Mouse (Mus musculus): ENCODE data around the gene Pigl. TPM values are rescaled to one million over a fixed set of nuclear protein-coding genes. Genes with fewer than 3 reads are reported as not detected.

Gene Pigl
- total RNA-seq, 2 experiments from 2014 or later = 5.5 to 6.4 TPM

DNA sequence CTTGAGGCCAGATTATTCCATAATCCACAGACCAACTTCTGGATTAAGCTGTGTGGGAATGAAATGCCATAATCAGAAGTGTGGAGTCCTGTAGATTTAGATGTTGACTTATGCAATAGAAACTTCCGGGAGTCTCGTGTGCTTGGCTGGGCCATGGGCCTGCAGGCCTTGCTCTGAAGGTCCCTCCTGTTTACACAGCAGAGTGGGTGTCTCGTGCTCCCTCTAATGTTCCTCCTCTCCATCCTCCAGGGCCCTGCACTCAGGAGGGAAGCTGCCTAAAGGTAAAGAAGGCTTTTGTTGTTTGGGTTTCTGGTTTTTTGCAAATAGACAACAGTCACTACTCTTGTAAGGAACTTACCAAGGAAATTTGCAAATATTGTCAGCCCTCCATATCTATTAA, 51.3 kb downstream of the Pigl start:
- no peak for DNase-seq (ENCODE audit: low spot score in 2 of 2)
- intact Hi-C loops (cut with DNase I) = no loop called here

DNA sequence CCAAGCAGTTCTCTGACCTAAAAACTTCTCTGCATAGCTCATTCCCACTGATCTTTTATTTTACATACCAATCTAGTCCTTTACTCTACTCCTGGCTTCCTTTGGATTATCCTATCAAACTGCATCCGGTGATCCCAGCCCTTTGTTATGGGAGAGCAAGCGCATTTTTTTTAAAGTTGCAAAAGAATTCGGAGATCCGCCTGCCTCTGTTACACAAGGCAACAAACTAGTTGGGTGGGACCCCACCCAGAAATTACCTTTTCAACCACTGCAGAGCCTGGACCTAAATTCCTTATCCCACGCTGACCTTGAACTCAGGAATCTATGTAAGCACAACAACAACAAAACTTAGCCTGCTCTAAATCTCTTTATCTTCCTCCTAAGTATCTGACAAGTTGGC, 52.7 kb downstream of the Pigl start:
- intact Hi-C loops (cut with DNase I) = no loop called here
- no peak for DNase-seq (ENCODE audit: low spot score in 2 of 2)

DNA sequence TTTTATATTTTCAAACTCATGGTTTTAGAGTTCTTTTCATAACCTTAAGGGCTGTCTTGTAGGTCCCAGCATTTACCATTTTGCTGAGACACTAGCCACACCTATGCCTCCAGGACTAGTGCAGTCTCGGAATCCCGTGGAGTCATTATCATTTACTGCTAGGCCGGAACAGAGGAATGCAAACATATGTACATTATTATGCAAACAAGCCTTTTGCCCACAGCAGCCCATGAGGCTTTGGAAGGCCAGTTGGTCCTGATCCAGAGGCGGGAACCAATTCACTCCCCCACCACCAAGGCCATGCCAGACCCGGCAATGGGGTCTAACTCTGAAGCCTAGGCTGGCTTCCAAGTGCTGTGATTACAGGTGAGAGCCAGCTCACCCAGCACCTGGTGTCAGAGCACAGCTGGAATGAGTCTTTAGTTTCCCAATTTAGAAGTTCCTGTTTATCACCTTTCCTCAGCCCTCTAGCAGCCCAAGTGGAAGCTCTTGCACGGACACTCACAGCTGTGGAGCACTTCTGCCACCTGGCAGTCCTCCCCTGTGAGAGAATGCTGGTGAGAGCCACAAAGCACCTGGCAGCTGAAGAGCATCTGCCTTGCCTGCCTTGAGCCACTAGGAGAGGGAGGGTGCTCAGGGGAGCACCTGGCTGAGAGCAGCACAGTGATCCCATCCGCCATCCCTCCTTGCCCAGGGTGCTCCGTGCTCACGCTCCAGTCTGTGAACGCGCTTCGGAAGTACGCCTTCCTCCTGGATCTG, 53.4 kb downstream of the Pigl start:
- intact Hi-C loops (cut with DNase I) = no loop called here
- DNase-seq (ENCODE audit: low spot score in 2 of 2) = no peak

DNA sequence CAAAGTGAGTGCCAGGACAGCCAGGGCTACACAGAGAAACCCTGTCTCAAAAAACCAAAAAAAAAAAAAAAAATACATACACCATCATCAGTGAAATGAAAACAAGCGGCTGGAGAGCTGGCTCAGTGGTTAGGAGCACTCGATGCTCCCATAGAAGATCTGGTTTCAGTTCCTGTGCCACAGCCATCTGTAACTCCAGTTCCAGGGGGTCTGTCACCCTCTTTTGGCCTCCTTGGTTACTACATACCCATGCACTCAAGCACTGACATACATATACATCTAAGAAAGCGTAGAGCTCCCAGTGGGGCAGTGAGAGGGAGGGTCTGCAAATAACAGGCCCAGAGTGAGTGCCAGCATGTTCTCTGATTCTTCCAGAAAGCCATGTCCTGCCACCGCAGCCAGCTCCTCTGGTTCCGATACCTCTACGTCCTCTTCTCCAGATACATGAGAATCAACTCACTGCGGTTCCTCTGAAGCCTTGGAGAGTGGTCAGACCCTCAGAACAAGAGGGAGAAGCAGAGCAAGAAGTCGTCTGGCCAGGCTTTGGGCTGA, 54.3 kb downstream of the Pigl start:
- intact Hi-C loops (cut with DNase I) = no loop called here
- DNase-seq (ENCODE audit: low spot score in 2 of 2) = no peak

DNA sequence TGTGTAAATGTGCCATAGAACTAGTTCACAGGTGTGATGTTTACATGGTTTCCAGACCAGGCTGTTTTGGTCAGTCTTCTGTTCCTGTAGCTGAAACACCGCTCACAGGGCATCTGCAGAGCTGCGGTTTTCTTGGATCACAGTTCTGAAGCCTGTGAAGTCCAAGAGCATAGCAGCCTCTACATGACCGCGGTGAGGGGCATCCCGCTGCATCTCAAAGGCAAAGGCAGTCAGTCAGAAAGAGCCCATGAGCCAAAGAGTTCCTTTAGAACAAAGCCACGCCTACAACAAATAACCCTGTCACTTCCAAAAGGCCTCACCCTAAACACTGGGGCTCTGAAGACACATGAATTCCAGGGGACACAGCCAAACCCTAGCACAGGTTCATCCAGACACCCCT, 55.1 kb downstream of the Pigl start:
- intact Hi-C loops (cut with DNase I) = no loop called here
- DNase-seq (ENCODE audit: low spot score in 2 of 2) = no peak

DNA sequence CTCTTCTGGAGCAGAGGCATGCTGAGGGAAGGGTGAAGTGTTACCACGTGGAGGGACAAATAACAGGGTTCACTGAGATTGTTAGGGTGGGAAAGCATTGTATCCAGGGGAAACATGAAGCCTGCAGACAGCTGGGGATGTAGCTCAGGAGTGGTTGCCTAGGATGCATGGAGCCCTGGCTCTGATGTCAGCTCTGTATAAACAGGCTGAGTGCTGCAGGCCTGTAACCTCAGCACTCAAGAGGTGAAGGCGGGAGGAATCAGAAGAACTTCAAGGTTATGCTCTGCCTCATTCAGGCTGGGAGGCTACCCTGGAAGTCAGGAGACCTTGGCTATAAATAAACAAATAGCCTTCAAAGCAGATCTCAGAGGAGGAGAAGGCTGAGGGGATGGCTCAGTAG, 60.7 kb downstream of the Pigl start:
- DNase-seq (ENCODE audit: low spot score in 2 of 2) = no peak
- intact Hi-C loops (cut with DNase I) = no loop called here

DNA sequence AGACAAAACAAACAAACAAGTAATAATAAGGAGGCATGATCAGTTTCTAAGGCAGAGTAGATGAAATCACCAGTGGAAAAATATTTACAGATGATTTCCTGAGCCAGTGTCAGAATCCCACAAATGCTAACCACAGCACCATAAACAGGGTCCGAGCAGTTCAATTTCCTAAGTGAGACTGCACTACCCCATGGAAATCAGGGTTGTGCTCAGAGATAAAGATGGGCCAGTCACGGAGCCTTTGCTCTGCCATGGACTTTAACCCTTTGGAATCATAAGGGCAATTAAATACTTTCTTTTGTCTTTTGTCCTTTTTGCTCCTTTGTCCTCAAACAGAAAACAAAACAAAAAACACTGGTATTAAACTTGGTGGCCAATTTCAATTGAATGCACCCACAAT, 64.0 kb downstream of the Pigl start:
- intact Hi-C loops (cut with DNase I) = no loop called here
- DNase-seq (ENCODE audit: low spot score in 2 of 2) = no peak

DNA sequence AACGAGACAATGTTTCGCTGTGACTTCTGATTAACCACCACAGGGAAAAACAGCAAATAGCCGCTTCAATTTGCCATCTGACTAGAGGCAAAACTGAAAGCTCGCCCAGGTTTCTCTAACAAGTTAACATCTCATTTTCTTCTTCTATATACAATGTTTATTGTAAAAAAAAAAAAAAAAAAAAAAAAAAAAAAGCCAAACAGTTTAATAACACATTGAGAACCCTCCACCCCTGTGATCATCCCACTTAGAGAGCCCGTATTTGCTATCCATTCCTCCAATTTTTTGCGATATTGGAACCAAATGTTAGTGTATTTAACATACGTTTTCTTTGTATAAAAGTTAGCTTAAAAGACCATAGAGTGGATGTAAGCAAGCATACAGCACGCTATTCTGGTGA, 78.8 kb downstream of the Pigl start:
- intact Hi-C loops (cut with DNase I) = loop anchor here (5.0 kb wide), 2 partner anchors 40 to 80 kb away; partner anchors contain the start of genes Ncor1 and Pigl
- DNase-seq (ENCODE audit: low spot score in 2 of 2) = no peak

DNA sequence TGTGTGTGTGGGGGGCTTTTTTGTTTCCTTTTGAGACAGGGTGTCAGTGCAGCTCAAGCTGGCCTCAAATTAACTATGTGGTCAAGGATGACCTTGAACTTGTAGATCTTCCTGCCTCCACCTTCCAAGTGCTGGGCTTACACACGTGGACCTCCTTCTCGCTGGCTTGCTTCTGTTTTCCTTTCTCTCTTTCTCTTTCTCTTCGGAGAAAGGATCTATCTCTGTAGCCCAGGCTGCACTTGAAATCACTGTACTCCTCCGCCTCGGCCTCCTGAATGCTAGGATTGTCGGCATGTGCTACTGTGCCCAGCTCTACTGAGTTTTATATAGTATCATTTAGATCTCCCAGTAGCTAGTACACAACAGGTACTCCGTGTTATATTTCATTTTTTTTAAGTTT, 79.3 kb downstream of the Pigl start:
- intact Hi-C loops (cut with DNase I) = loop anchor here (5.0 kb wide), 2 partner anchors 40 to 80 kb away; partner anchors contain the start of genes Ncor1 and Pigl
- no peak for DNase-seq (ENCODE audit: low spot score in 2 of 2)

DNA sequence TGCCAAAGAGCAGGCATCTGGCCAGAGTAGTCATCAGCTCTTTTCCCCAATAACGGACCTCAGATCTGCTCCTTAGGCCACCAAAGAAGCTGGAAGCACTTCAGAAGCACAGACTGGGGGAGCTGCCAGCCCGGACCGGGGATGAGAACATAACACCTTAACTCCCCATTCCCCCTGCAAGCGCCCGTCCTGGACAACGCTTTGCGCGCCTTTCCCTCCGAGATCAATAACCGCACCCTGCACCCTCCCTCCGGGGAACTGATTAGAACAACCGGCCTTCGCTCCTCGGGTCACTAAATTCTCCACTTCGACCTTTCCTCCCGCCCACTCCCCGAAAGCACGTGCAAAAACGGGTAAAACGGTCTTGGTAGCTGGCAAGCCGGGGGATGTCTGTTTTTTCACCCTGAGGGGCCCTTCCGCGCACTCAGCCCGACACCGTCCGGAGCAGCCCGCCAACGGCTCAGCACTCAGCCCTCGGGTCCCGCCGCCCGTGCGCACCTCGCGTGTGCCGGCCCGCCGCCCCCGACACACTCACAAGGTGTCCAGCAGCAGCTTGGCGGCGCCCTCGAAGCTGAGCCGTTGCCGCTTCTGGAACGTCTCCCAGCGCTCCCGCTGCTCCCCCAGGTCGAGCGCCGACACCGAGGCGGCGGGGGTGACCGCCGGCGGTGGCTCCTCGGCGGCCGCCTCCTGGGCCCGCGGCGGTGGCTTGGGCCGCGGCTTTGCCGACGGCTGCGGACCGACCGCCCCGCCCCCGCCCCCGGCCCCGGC, 80.2 kb downstream of the Pigl start:
- intact Hi-C loops (cut with DNase I) = loop anchor here (5.0 kb wide), 2 partner anchors 39 to 81 kb away; partner anchors contain the start of genes Ncor1 and Pigl
- peak; percentile 55 to 64 for DNase-seq (ENCODE audit: low spot score in 2 of 2)

DNA sequence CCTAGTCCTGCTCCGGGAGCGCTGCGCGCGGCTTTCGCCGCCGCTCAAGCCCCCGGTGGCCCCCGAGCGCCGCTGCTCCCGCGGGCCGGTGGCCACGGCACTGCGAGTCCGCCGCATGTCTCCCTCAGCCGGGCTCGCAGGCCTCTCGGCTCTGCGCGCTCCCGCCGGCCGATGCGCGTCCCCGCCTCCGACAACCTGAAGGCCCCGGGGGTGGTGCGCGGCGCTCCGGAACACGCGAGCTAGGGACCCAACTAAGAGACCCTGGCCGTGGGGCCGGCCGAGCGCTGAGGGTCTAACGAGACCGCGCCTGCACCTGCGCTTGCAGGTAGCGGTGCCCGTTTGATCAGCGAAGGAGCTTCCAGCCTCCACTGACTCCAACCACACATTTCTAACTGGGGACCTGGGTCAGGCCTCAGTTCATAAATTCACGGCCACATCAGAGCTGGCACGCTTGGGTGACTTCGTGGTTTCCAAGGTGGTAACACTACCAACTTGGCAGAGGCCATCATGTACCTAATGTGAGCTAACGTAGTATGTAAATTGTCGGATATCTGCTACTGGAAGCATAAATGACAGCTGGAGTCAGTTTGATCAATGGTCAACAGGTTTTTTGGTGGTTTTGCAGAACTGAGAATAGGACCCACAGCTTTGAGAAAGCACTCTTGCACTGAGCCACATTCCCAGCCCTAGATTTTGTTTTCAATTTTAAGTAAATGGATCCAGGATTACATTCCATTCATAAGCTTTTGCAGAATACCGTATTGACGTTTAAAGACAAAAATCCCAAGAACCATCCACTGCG, 81.0 kb downstream of the Pigl start, which contains the start of gene Cenpv:
Cenpv (minus strand) TSS at position 173 of the 802 bp plus-strand sequence.
- intact Hi-C loops (cut with DNase I) = loop anchor here (5.0 kb wide), 2 partner anchors 38 to 82 kb away; partner anchors contain the start of genes Ncor1 and Pigl
- peak; percentile 77 to 79 for DNase-seq (ENCODE audit: low spot score in 2 of 2)

DNA sequence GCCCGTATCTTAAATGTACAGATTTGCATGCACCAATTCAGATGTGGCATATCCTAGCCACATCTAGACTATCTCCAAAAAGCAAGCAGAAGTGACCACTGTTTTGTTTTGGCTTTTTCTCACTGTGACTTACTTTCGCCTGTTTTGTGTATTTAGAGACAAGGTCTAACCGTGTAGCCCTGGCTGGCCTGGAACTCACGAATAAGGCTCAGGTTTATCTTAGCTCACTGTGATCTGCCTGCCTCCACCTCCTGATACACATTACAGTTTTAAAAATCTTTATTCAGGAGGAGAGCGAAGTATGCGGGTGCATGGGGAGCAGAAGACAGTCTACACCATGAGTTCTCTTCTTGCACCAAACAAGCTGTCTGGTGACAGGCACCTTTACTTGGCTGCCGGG, 81.9 kb downstream of the Pigl start:
- intact Hi-C loops (cut with DNase I) = no loop called here
- DNase-seq (ENCODE audit: low spot score in 2 of 2) = no peak

DNA sequence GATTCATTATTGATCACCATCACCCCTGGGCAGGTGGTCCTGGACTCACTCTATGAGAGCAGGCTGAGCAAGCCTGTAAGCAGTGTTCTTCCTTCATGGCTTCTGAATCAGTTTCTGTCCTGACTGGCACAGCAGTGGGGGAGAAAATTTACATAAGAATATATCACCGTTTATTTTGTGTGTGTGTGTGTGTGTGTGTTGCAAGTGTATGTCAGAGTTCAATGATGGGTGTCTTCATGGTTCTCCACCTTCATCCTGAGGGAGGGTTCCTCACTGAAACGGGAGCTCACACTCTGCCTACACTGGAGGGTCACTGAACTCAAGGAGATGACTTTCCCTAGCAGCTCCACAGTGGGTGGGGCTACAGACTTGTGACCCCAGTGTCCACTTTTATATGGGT, 82.7 kb downstream of the Pigl start:
- intact Hi-C loops (cut with DNase I) = no loop called here
- DNase-seq (ENCODE audit: low spot score in 2 of 2) = no peak

DNA sequence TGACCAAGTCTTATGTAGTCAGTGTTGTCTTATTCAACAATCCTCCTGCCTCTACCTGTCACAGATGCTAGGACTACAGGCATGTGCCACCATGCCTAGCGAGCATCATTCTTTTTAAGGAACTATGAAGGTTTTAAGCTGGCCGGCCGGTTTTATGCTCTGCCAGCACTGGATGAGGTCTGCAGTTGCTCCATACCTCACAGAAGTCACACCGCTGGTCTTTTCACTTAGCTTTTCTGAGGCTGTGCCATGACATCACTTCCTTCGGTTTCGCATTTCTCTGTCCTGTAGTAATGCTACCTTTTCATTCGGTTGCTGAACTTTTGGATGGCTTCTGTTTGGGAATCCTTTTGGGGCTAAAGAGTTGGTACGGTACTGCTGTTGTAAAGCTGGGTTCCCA, 83.3 kb downstream of the Pigl start:
- DNase-seq (ENCODE audit: low spot score in 2 of 2) = no peak
- intact Hi-C loops (cut with DNase I) = no loop called here

DNA sequence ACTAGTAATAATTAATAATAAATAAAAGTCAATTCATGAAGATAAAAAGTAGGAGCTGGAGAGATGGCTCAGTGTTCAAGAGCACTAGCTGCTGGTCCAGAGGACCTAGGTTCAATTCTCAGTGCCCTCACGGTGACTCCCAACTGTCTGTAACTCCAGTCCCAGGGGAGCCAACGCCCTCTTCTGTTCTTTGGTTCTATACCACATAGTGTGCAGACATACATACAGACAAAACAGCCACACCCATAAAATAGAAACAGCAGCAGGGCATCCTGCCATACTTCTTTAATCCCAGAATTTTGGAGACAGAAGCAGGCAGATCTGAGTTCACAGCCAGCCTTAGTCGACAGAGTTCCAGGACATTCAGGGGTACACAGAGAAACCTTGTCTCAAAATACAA, 85.7 kb downstream of the Pigl start:
- DNase-seq (ENCODE audit: low spot score in 2 of 2) = no peak
- intact Hi-C loops (cut with DNase I) = no loop called here

DNA sequence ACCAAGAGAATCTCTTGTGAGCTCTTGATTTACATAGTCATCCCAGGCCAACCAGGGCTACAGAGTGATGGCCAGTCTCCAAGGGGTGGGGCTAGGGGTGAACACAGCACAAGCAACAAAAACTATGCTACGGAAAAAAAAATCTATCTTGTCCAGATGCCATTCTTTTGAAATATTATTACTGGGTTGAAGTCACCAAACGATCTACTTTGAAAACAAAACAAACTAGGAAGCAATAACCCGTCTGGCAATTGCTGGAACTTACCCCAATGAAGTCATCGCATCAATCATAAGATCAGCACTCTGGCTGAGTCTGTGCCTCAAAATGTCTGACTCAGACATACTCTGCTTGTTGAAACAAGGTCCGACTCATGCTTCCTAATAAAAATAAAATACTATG, 91.5 kb downstream of the Pigl start:
- intact Hi-C loops (cut with DNase I) = loop anchor here (2.0 kb wide), 2 partner anchors 27 to 93 kb away; no protein-coding TSS in a partner anchor
- no peak for DNase-seq (ENCODE audit: low spot score in 2 of 2)

DNA sequence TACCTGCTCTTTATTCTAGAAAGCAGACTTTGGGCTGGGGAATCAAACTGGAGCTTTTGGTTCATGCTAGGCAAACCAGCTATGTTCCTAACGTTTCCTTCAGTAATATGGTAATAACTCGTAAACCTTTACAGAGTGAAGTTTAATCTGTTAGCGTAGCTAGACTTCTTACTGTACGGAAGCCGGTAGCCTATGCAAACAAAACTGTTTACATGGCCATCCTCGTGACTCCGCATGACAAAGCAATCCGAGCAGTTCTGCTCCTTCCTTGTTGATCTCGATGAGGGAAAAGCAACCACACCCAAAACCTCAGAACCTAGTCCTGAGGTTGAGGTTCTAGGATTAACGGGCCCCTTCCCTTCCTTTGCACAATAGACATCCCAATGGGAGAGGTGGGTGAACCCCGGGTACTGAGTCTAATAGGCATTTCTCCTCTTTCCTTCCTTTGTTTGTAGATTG, 92.0 kb downstream of the Pigl start:
- peak; percentile 43 to 56 for DNase-seq (ENCODE audit: low spot score in 2 of 2)
- intact Hi-C loops (cut with DNase I) = loop anchor here (2.0 kb wide), 2 partner anchors 27 to 93 kb away; no protein-coding TSS in a partner anchor

DNA sequence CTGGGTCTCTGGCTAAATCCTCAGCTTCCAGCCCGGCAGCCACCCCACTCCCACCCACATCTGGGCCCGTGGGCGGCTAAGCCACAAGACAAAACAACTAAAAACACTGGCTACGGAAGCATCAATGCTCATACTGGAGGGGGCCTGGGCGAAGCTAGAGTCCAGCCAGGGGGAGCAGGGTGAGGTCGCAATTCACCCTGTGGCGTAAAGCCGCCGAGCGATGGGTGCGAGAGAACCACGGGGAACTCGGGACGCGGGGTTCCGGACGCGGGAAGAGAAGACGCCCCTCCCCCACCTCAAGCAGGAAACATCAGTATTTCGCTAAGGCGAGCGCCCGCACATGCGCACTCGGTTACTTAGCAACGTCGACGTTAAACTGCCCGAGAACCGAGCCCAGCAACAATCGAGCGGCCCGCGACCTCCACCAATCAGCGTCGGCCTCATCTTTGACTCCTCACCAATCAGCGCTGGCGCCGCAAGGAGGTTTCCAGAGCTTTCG, 92.5 kb downstream of the Pigl start, which contains the start of gene Ubb:
Ubb (plus strand) TSS at position 445 of the 499 bp plus-strand sequence.
- intact Hi-C loops (cut with DNase I) = loop anchor here (1.0 to 2.0 kb wide), 3 partner anchors 26 to 94 kb away; no protein-coding TSS in a partner anchor
- DNase-seq (ENCODE audit: low spot score in 2 of 2) = peak; percentile 98 to 99
